Mouse (Mus musculus) thymus, adult 2 months (tissue): Measurements from ENCODE around the gene D5Ertd579e. TPM values are rescaled to one million over a fixed set of nuclear protein-coding genes. Genes with fewer than 3 reads are reported as not detected.

Source experiments
- DNase-seq: peaks from one replicate; pipeline ENCODE4 v3.0.0; 2021
- H3K27ac ChIP-seq: fragments of 200-500 bp; 2 replicates; pipeline ENCODE4 v1.5.1; 2012; ENCODE audit warnings: low read length, control low read depth; ENCODE audit not compliant: control insufficient read depth, insufficient read depth
- H3K27me3 ChIP-seq: fragments of 200-500 bp; 2 replicates; pipeline ENCODE4 v1.6.1; 2012; ENCODE audit warnings: mild to moderate bottlenecking, low read length, moderate library complexity, mixed read lengths; ENCODE audit not compliant: control insufficient read depth, insufficient read depth
- H3K36me3 ChIP-seq: fragments of 200-500 bp; 2 replicates; pipeline ENCODE4 v1.6.1; 2012; ENCODE audit warnings: mild to moderate bottlenecking, low read length, moderate library complexity; ENCODE audit not compliant: control insufficient read depth, insufficient read depth
- H3K4me1 ChIP-seq: fragments of 200-500 bp; replicated peaks from 2 replicates; pipeline ENCODE4 v1.6.1; 2012; ENCODE audit warnings: low read length; ENCODE audit not compliant: control insufficient read depth, insufficient read depth
- H3K4me3 ChIP-seq: fragments of 200-500 bp; 2 replicates; pipeline ENCODE4 v1.5.1; 2012; ENCODE audit warnings: mild to moderate bottlenecking, low read length, control low read depth, moderate library complexity; ENCODE audit not compliant: control insufficient read depth, insufficient read depth
- CTCF ChIP-seq: fragments of 200-500 bp; IDR thresholded peaks from 2 replicates; pipeline ENCODE4 v1.5.1; 2012; ENCODE audit warnings: mild to moderate bottlenecking, control low read depth, low read length, moderate library complexity, borderline replicate concordance; ENCODE audit not compliant: control insufficient read depth, poor library complexity, insufficient read depth; ENCODE audit errors: extremely low read depth
- POLR2A ChIP-seq: fragments of 200-500 bp; IDR thresholded peaks from 2 replicates; pipeline ENCODE4 v1.6.1; 2012; ENCODE audit warnings: mild to moderate bottlenecking, low read length, control low read depth, moderate library complexity; ENCODE audit not compliant: control insufficient read depth, poor library complexity, insufficient read depth; ENCODE audit errors: extremely low read depth
- WGBS: fragments of 180-500 bp; shearing (Covaris S2); methylation state at CpG from one replicate; pipeline ENCODE4 v1.1.7; 2018; 5-methylcytosine and 5-hydroxymethylcytosine counted together
- polyA plus RNA-seq: library from polyadenylated mRNA; depleted of rRNA; stranded (reverse); fragments of >200 nt; gene quantifications from 2 replicates; pipeline ENCODE4 v1.2.3, GENCODE M21; 2012

D5Ertd579e gene
- polyA plus RNA-seq, 1 experiment: 26.8 TPM

- Histone ChIP-seq H3K27ac (no peak overlapping the region), H3K27me3 (no peaks in the 10 kb centered on the region), H3K36me3 (0 out of 2 replicates have a peak, but pooled peaks cover 7% of the 10 kb centered on the region), H3K4me3 (no peak overlapping the region), H3K4me1 (peaks cover 23% of the 10 kb centered on the region)
- WGBS: 89% methylated on average over 2 of the region's 2 CpGs
- no peak for TF ChIP-seq CTCF
- no peak for TF ChIP-seq POLR2A
- DNase-seq: no peak
Observed at GRCm38 (mm10) chr5:36567627-36568026, 128.2 kb downstream of the D5Ertd579e start.

GRCm38 (mm10) chr5:36564530-36564929, 131.3 kb downstream of the D5Ertd579e start:
- Histone ChIP-seq H3K36me3 (no peaks in the 10 kb centered on the region), H3K4me3 (no peak overlapping the region), H3K27ac (no peak overlapping the region), H3K27me3 (no peaks in the 10 kb centered on the region), H3K4me1 (peaks cover 15% of the 10 kb centered on the region)
- WGBS: 89% methylated on average over 9 of the region's 9 CpGs
- TF ChIP-seq POLR2A (no peak), CTCF (no peak)
- no peak for DNase-seq

GRCm38 (mm10) chr5:36563741-36564140, 132.1 kb downstream of the D5Ertd579e start:
- 81% methylated on average over 6 of the region's 6 CpGs for WGBS
- no peak for DNase-seq
- H3K36me3 ChIP-seq: no peaks in the 10 kb centered on the region
- H3K27me3 ChIP-seq: no peaks in the 10 kb centered on the region
- H3K4me1 ChIP-seq: peaks cover 15% of the 10 kb centered on the region
- TF ChIP-seq POLR2A (no peak), CTCF (no peak)
- no peak overlapping the region for H3K4me3 ChIP-seq
- H3K27ac ChIP-seq: no peak overlapping the region

- H3K27ac ChIP-seq: 0 out of 2 replicates have a peak overlapping the region, but pooled peaks have one; percentile 5
- no peak for TF ChIP-seq CTCF
- no peak for TF ChIP-seq POLR2A
- no peaks in the 10 kb centered on the region for H3K27me3 ChIP-seq
- WGBS: 43% methylated on average over 10 of the region's 10 CpGs
- peak; percentile 37 for DNase-seq
- H3K36me3 ChIP-seq: no peaks in the 10 kb centered on the region
- H3K4me3 ChIP-seq: no peak overlapping the region
- H3K4me1 ChIP-seq: peaks cover 20% of the 10 kb centered on the region
Observed at GRCm38 (mm10) chr5:36562791-36563445, 132.9 kb downstream of the D5Ertd579e start.

GRCm38 (mm10) chr5:36561509-36561908, 134.3 kb downstream of the D5Ertd579e start:
- TF ChIP-seq CTCF (no peak), POLR2A (no peak)
- Histone ChIP-seq H3K4me3 (no peak overlapping the region), H3K27ac (no peak overlapping the region), H3K36me3 (no peaks in the 10 kb centered on the region), H3K4me1 (peaks cover 28% of the 10 kb centered on the region), H3K27me3 (no peaks in the 10 kb centered on the region)
- 88% methylated on average over 4 of the region's 4 CpGs for WGBS
- DNase-seq: no peak

- 95% methylated on average over 4 of the region's 4 CpGs for WGBS
- no peak for TF ChIP-seq CTCF
- TF ChIP-seq POLR2A: no peak
- Histone ChIP-seq H3K36me3 (no peaks in the 10 kb centered on the region), H3K4me1 (peaks cover 28% of the 10 kb centered on the region), H3K27ac (no peak overlapping the region), H3K4me3 (no peak overlapping the region), H3K27me3 (no peaks in the 10 kb centered on the region)
- no peak for DNase-seq
Observed at GRCm38 (mm10) chr5:36560490-36560889, 135.3 kb downstream of the D5Ertd579e start.
